Mouse (Mus musculus) forebrain, embryonic 16.5 days (tissue): ENCODE measurements around the gene Tbl2. TPM values are rescaled to one million over a fixed set of nuclear protein-coding genes. Genes with fewer than 3 reads are reported as not detected.

Source experiments
- ATAC-seq: fragments of 200-750 bp; cut with Nextera tagmentation; 2 replicates; pipeline ENCODE4 v1.8.0; 2017; ENCODE audit warnings: mild to moderate bottlenecking, moderate library complexity
- H3K27ac ChIP-seq: fragments of 300-500 bp; sonication (generic); 2 replicates; pipeline ENCODE4 v1.5.1; 2014; ENCODE audit warnings: low read length, control low read depth
- H3K27me3 ChIP-seq: fragments of 300-500 bp; sonication (generic); replicated peaks from 2 replicates; pipeline ENCODE4 v1.6.1; 2014; ENCODE audit warnings: low read length; ENCODE audit not compliant: control insufficient read depth, insufficient read depth
- H3K36me3 ChIP-seq: fragments of 300-500 bp; sonication (generic); 2 replicates; pipeline ENCODE4 v1.6.1; 2014; ENCODE audit not compliant: control insufficient read depth, insufficient read depth
- H3K4me1 ChIP-seq: fragments of 300-500 bp; sonication (generic); replicated peaks from 2 replicates; pipeline ENCODE4 v1.6.1; 2014; ENCODE audit warnings: low read length; ENCODE audit not compliant: control insufficient read depth, insufficient read depth
- H3K4me2 ChIP-seq: fragments of 300-500 bp; sonication (generic); 2 replicates; pipeline ENCODE4 v1.6.1; 2014; ENCODE audit warnings: mild to moderate bottlenecking, low read length, control low read depth
- H3K4me3 ChIP-seq: fragments of 300-500 bp; sonication (generic); replicated peaks from 2 replicates; pipeline ENCODE4 v1.5.1; 2014; ENCODE audit warnings: mild to moderate bottlenecking, low read length, control low read depth
- H3K9ac ChIP-seq: fragments of 300-500 bp; sonication (generic); replicated peaks from 2 replicates; pipeline ENCODE4 v1.6.1; 2014; ENCODE audit warnings: low read depth, low read length, control low read depth
- H3K9me3 ChIP-seq: fragments of 300-500 bp; sonication (generic); 2 replicates; pipeline ENCODE4 v1.6.1; 2016; ENCODE audit warnings: low read length; ENCODE audit not compliant: control insufficient read depth
- whole genome bisulfite sequencing: fragments of 180-500 bp; shearing (Covaris S2); extraction: QIAGEN DNeasy Blood & Tissue Kit; methylation state at CpG from one replicate; pipeline ENCODE4 v1.1.7; 2014; 5-methylcytosine and 5-hydroxymethylcytosine counted together
- polyA plus RNA-seq: library from polyadenylated mRNA; unstranded; fragments of >200 nt; fragmentation: Nextera tagmentation; extraction: Ambion mirVana; gene quantifications from 2 replicates; pipeline ENCODE4 v1.2.1, GENCODE M21; 2015

The Tbl2 gene
- polyA plus RNA-seq, 1 experiment from 2014 or later, result 19.2 TPM

- H3K9me3 ChIP-seq, result no peaks in the 10 kb centered on the region
- no peaks in the 10 kb centered on the region for H3K36me3 ChIP-seq
- no peak overlapping the region for H3K4me2 ChIP-seq
- 89% methylated on average over 12 of the region's 12 CpGs for WGBS
- no peak overlapping the region for H3K9ac ChIP-seq
- peaks cover 13% of the 10 kb centered on the region for H3K27me3 ChIP-seq
- H3K4me3 ChIP-seq, result no peak overlapping the region
- no peak for ATAC-seq
- H3K4me1 ChIP-seq, result no peaks in the 10 kb centered on the region
- no peak overlapping the region for H3K27ac ChIP-seq
Measured at GRCm38 (mm10) chr5:135113782-135114181, 35.7 kb upstream of the Tbl2 start.

- H3K27me3 ChIP-seq, result no peaks in the 10 kb centered on the region
- no peak overlapping the region for H3K27ac ChIP-seq
- H3K4me3 ChIP-seq, result no peak overlapping the region
- H3K9ac ChIP-seq, result no peak overlapping the region
- no peaks in the 10 kb centered on the region for H3K4me1 ChIP-seq
- H3K4me2 ChIP-seq, result no peak overlapping the region
- WGBS, result 81% methylated on average over 8 of the region's 8 CpGs
- ATAC-seq, result no peak
- no peaks in the 10 kb centered on the region for H3K36me3 ChIP-seq
- no peaks in the 10 kb centered on the region for H3K9me3 ChIP-seq
Measured at GRCm38 (mm10) chr5:135115241-135115640, 34.2 kb upstream of the Tbl2 start.

GRCm38 (mm10) chr5:135118589-135119081, 30.8 kb upstream of the Tbl2 start:
- H3K4me2 ChIP-seq, result no peak overlapping the region
- no peaks in the 10 kb centered on the region for H3K4me1 ChIP-seq
- no peak overlapping the region for H3K27ac ChIP-seq
- H3K9ac ChIP-seq, result no peak overlapping the region
- no peaks in the 10 kb centered on the region for H3K27me3 ChIP-seq
- no peak overlapping the region for H3K4me3 ChIP-seq
- H3K9me3 ChIP-seq, result no peaks in the 10 kb centered on the region
- WGBS, result 24% methylated on average over 6 of the region's 6 CpGs
- ATAC-seq, result no peak
- H3K36me3 ChIP-seq, result no peaks in the 10 kb centered on the region

- WGBS, result 63% methylated on average over 4 of the region's 4 CpGs
- Histone ChIP-seq H3K4me1 (no peaks in the 10 kb centered on the region), H3K9me3 (no peaks in the 10 kb centered on the region), H3K9ac (no peak overlapping the region), H3K4me2 (no peak overlapping the region), H3K27me3 (no peaks in the 10 kb centered on the region), H3K27ac (no peak overlapping the region), H3K36me3 (no peaks in the 10 kb centered on the region), H3K4me3 (no peak overlapping the region)
- ATAC-seq, result no peak
Measured at GRCm38 (mm10) chr5:135120753-135121152, 28.7 kb upstream of the Tbl2 start.

GRCm38 (mm10) chr5:135126121-135126520, 23.3 kb upstream of the Tbl2 start:
- no peaks in the 10 kb centered on the region for H3K36me3 ChIP-seq
- H3K4me1 ChIP-seq, result no peaks in the 10 kb centered on the region
- no peaks in the 10 kb centered on the region for H3K27me3 ChIP-seq
- no peaks in the 10 kb centered on the region for H3K9me3 ChIP-seq
- no peak overlapping the region for H3K4me3 ChIP-seq
- H3K4me2 ChIP-seq, result no peak overlapping the region
- H3K9ac ChIP-seq, result no peak overlapping the region
- H3K27ac ChIP-seq, result no peak overlapping the region
- 72% methylated on average over 6 of the region's 6 CpGs for WGBS
- ATAC-seq, result no peak

GRCm38 (mm10) chr5:135127669-135128068, 21.8 kb upstream of the Tbl2 start:
- WGBS, result 86% methylated on average over 6 of the region's 6 CpGs
- no peaks in the 10 kb centered on the region for H3K27me3 ChIP-seq
- no peaks in the 10 kb centered on the region for H3K36me3 ChIP-seq
- H3K9ac ChIP-seq, result no peak overlapping the region
- no peak for ATAC-seq
- no peak overlapping the region for H3K4me3 ChIP-seq
- H3K9me3 ChIP-seq, result no peaks in the 10 kb centered on the region
- no peaks in the 10 kb centered on the region for H3K4me1 ChIP-seq
- no peak overlapping the region for H3K4me2 ChIP-seq
- H3K27ac ChIP-seq, result no peak overlapping the region

GRCm38 (mm10) chr5:135129747-135130146, 19.7 kb upstream of the Tbl2 start:
- ATAC-seq, result no peak

GRCm38 (mm10) chr5:135133736-135134405, 15.6 kb upstream of the Tbl2 start:
- peaks cover 3% of the 10 kb centered on the region; the same call in 1 of the 2 replicates for H3K4me1 ChIP-seq
- no peak overlapping the region for H3K9ac ChIP-seq
- no peak overlapping the region for H3K27ac ChIP-seq
- H3K9me3 ChIP-seq, result no peaks in the 10 kb centered on the region
- no peaks in the 10 kb centered on the region for H3K36me3 ChIP-seq
- peak overlapping the region; percentile 40 for H3K4me2 ChIP-seq
- WGBS, result 6% methylated on average over 26 of the region's 26 CpGs
- H3K4me3 ChIP-seq, result peak overlapping the region; percentile 18; the same call in 1 of the 2 replicates
- H3K27me3 ChIP-seq, result peaks cover 9% of the 10 kb centered on the region
- ATAC-seq, result no peak

More at GRCm38 (mm10) chr5:135129747-135130146, 19.7 kb upstream of the Tbl2 start:
- Histone ChIP-seq H3K4me3 (no peak overlapping the region), H3K27me3 (peaks cover 9% of the 10 kb centered on the region), H3K9me3 (no peaks in the 10 kb centered on the region), H3K9ac (no peak overlapping the region), H3K36me3 (no peaks in the 10 kb centered on the region), H3K27ac (no peak overlapping the region), H3K4me2 (no peak overlapping the region), H3K4me1 (peaks cover 3% of the 10 kb centered on the region; the same call in 1 of the 2 replicates)
- 84% methylated on average over 4 of the region's 4 CpGs for WGBS

- Histone ChIP-seq H3K27me3 (peaks cover 9% of the 10 kb centered on the region), H3K27ac (no peak overlapping the region), H3K36me3 (no peaks in the 10 kb centered on the region), H3K4me1 (peaks cover 3% of the 10 kb centered on the region; the same call in 1 of the 2 replicates), H3K9me3 (no peaks in the 10 kb centered on the region), H3K4me3 (no peak overlapping the region), H3K9ac (no peak overlapping the region), H3K4me2 (peak overlapping the region; percentile 40)
- no peak for ATAC-seq
- WGBS, result 4% methylated on average over 8 of the region's 8 CpGs
Measured at GRCm38 (mm10) chr5:135134534-135134933, 14.9 kb upstream of the Tbl2 start.
